Mouse (Mus musculus) stomach, embryonic 14.5 days (tissue): ENCODE results near the gene Pfdn4. TPM values are rescaled to one million over a fixed set of nuclear protein-coding genes. Genes with fewer than 3 reads are reported as not detected.

Experiments used
- polyA plus RNA-seq: library from polyadenylated mRNA; unstranded; fragments of >200 nt; fragmentation: Nextera tagmentation; extraction: Ambion mirVana; gene quantifications from 2 replicates; pipeline ENCODE4 v1.2.1, GENCODE M21; 2014

Pfdn4 gene
- polyA plus RNA-seq, 1 experiment from 2014 or later: 83.4 TPM

Other genes with a start within 250 kb of the Pfdn4 start
- 1.5 and 2.6 TPM in 2 replicates for gene Bcas1, start 68.6 kb upstream of the Pfdn4 start, polyA plus RNA-seq
- not detected in 2 replicates for gene Cyp24a1, start 717 bp downstream of the Pfdn4 start, polyA plus RNA-seq
- gene 4930470P17Rik, start 105.6 kb downstream of the Pfdn4 start, polyA plus RNA-seq: not detected in 2 replicates
- 2.6 and 3.3 TPM in 2 replicates for gene Dok5, start 235.4 kb downstream of the Pfdn4 start, polyA plus RNA-seq